Mouse (Mus musculus) heart, postnatal 10 days (tissue): ENCODE results near the gene Sparc. TPM values are rescaled to one million over a fixed set of nuclear protein-coding genes. Genes with fewer than 3 reads are reported as not detected.

ENCODE experiments used
- DNase-seq, 2 experiments: peaks; one replicate each; pipeline ENCODE4 v3.0.0; 2021
- intact Hi-C: fragments of 180-260 bp; cut with DNase I; formaldehyde crosslinking; loops from one replicate; pipeline ENCODE4 v1.15.1; 2025
- total RNA-seq, 2 experiments: library from RNA; stranded (reverse); gene quantifications; 2 replicates each; pipeline ENCODE4 v1.2.3; 2021

Sparc gene
- total RNA-seq, 2 experiments from 2014 or later: 1,750 to 1,767 TPM

DNA sequence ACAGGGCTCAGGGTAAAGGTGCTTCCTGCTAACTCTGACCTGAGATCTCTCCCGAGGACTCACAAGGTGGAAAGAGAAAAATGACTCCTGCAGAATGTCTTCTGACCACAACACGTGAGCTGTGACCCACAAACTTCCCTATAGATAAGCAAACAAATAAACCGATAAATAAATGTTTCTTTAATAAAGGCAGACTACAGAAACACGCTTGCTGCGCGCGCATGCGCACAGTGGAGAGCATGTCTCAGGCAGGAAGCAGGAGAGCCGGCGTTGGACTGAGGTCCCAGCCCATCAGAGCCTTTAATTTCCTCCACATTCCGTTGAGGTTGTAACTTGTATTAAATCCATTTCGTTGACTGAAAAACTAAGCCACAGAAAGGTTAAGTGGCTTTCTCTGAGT, 49.6 kb downstream of the Sparc start:
- DNase-seq: no peak
- intact Hi-C loops: no loop called here

DNA sequence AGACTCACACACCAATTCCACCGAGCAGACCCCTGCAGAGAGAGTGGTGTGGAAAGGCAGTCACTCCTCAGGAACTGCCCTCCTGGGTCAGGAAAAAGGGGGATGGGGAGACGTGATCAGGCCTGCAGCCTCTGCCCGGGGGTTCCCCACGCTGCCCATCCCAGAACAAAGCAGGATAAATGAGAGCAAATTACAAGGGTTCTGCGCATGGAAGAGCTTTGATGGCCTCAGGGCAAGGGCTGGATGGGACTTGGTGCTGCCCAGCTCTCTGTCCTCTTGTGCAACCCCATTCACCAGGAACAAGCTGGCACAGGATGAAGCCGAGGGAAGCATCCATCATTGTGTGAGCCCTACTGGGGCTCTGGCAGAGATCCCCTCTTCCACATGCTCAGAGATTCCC, 51.0 kb downstream of the Sparc start:
- DNase-seq: no peak
- intact Hi-C loops: no loop called here

DNA sequence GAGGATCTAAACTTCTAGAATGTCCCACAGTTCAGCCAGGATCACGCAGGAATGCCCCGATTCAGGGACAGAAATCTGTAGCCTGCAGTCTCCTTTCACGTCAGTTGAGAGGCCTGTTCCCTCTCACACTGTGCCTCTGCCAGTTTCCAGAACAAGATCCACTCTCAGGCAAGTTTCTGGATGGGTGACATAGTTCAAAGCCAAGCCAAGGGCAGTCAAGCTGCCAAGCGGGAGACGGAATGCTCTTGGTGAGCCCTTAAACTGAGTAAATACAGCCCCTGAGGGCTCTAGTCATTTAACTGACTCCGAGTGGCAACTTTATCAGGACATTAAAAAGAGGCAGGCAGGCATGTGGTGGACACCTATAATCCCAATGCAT, 53.9 kb downstream of the Sparc start:
- intact Hi-C loops: no loop called here

DNA sequence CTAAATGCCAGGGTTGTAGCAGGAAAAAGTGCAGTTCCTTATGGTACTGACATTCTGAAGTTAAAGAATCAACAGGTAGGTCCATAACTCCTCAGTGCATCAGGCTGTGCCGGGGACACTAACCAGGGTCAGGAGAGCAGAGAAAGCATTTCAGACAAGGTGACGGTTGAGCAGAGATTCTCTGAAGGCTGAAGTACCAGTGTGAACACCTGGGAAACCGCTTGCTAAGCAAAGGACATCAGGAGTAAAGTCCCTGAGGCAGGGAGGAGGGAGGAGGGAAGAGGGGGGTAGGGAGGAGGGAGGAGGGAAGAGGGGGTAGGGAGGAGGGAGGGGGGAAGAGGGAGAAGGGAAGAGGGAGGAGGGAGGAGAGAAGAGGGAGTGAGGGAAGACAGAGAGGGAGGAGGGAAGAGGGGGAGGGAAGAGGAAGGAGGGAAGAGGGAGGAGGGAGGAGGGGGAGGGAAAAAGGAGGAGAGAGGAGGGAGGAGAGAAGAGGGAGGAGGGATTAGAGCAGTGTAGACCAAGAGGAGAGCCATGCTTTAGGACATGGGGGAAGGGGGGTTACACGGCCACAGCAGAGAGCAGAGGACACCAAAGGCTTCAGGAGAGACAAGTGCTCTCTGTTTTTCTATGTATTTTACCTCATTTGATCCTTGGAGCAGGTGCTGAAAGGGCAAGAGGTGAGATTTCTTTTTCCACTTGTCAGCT, 54.4 kb downstream of the Sparc start:
- DNase-seq: no peak
- intact Hi-C loops: no loop called here

More for the DNA sequence above, 53.9 kb downstream of the Sparc start:
- DNase-seq: peak; percentile 65 to 68

DNA sequence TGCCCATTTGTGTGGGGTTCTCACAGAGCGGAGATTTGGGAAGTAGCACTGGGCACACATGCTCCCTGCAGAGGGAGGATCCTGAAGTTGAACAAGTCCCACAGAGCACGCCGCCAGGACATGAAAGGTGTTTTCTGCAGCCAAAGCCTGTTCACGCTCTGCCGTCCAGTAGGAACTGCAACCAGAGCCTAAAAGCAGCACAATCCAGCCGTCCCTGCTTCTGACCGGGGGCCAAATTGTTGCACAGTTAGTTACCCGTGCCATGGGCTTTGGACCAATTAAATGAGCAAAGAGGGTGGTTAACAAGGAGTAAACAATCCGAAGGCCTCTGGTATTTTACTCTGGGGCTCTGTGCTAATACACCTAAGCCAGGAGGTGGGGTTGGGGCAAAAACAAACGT, 55.2 kb downstream of the Sparc start:
- intact Hi-C loops: no loop called here
- peak in 1 of 2 experiments; percentile 23 for DNase-seq

DNA sequence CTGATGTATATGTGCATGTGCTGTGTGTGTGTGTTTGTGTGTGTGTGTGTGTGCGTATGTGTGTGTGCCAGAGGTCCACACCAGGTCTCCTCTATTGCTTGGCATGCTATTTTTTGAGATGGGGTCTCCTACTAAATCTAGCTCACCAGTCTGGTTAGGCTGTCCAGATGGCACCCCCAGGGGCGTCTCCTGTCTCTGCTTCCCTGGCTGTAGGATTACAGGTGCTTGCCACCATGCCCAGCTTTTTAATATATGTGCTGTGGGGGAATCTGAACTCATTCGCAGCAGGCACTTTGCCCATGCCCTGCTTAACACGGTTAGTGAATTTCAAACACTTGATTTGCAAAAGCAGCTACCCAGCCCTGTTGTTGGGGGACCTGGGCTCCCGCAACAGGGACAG, 57.1 kb downstream of the Sparc start:
- intact Hi-C loops: no loop called here
- DNase-seq: no peak

DNA sequence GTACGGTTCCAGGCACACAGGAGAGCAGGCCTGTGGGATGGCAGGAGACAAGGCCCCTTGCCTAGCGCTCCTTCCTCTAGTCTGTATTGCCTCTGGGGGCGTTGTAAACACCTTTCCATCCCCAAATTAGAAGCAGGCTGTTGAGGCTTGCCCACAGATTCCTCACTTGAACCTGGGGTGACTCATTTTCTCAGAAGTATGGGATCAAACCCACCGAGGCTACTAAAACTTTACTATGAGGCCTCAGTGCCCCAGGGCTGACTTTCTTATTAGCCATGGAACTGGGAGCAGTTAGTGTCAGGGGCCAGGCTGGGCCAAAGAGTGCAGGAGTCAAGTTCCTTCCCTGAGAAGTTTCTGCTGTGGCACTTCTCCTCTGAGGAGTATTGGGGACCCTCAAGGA, 57.7 kb downstream of the Sparc start:
- no peak for DNase-seq
- intact Hi-C loops: no loop called here

DNA sequence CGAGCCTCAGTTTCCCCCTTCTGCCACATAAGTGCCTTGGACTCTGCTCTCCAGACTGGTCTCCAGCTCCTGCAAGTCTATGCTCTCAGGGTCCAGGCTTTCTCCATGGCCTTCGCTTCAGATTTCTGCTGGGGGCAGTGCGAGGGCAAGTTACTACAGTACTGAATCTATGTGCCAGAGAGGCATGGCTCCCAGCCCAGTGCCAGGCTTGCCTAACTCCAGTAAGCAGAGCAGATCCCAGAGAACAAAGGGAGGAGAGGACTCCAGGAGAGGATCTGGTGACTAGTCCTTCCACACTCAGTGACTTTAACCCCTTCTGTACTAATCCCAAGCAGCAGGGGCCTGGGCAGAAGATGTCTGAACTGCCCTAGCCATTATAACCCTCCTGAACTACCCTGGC, 58.3 kb downstream of the Sparc start:
- DNase-seq: peak; percentile 39 to 40

DNA sequence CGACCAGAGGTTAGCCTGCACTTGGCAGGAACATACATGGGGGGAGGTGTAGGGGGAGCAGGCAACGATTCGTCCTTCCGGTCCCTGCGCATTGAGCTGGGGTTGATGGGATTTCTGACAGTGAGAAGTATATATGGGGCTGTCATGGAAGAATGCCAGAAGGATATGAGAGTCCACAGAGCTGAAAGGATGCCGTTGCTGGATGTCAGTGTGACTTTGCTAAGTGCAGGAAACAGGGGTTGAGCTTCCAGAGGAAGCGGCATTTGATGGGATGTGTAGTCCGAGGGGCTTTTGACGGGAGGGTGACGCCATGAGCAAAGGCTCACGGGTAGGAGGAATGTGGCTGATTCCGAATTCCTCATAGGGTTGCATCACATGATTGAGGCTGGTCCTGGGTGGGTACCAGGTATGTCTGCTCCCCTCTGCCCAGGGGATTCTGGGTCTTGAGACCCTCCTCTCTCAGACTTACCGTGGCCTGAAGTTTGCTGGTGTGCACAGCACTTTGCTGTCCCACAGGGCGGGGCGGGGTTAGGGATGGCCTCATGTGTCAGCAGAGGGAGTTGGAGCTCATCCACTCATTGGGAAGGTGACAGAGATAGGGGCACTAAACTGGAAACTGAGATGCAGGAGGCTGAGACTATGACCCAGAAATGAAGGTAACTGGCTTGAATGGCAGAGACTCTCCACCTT, 64.7 kb downstream of the Sparc start:
- intact Hi-C loops: no loop called here
- DNase-seq: peak; percentile 9 to 24

More for the DNA sequence above, 58.3 kb downstream of the Sparc start:
- intact Hi-C loops: no loop called here

DNA sequence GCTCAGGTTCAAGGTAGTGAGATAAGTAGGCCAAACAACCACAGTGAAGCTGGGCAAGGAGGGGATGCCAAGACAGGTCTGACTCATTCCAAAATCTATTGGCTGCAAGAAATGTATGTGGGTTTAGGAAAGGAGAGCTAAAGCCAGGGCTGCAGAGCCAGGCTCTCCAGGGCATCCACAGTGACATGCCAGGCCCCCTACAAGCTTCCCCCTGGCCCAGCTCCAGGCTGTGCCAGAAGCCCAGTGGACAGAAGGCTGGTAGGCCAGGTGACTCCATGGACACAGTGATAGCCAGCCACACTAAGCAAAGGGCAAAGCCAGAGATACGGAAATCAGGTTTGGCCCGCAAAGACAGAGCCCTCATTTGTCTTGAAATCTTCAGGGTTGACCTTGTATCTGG, 66.1 kb downstream of the Sparc start:
- intact Hi-C loops: no loop called here
- DNase-seq: no peak

Other genes with a start within 250 kb of the Sparc start
- gene Slc36a2, start 238.1 kb downstream of the Sparc start, total RNA-seq: 10 to 100 TPM in 1 of 2 experiments, 1 to 10 TPM in 1; 9.4 to 24.0 TPM
- gene Slc36a1, start 218.8 kb downstream of the Sparc start, total RNA-seq: 10 to 100 TPM; 11.4 to 12.9 TPM
- under 1 TPM; 0.02 to 0.05 TPM for gene Fat2, start 86.6 kb downstream of the Sparc start, total RNA-seq
- gene Atox1, start 38.1 kb upstream of the Sparc start, total RNA-seq: 100 to 1,000 TPM; 168 to 169 TPM
- gene G3bp1, start 46.5 kb upstream of the Sparc start, total RNA-seq: 10 to 100 TPM; 48.2 to 54.4 TPM
- not detected for gene Glra1, start 185.0 kb upstream of the Sparc start, total RNA-seq